Mouse (Mus musculus) limb, embryonic 11.5 days (tissue): ENCODE measurements at regions not wholly inside any gene's neighbourhood (a gene's known extent, or its start where the extent isn't known, plus 50 kb on each side); places are given as distances from the start of the nearest gene placed in this dataset.

Source experiments
- ATAC-seq: fragments of 200-750 bp; cut with Nextera tagmentation; 2 replicates; pipeline ENCODE4 v1.8.0; 2017; ENCODE audit warnings: low read depth; ENCODE audit not compliant: insufficient number of reproducible peaks, low FRiP score, low TSS enrichment
- DNase-seq: peaks from one replicate; pipeline ENCODE4 v3.0.0-alpha.2; 2015; ENCODE audit warnings: low spot score
- H3K27ac ChIP-seq: fragments of 300-500 bp; sonication (generic); replicated peaks from 2 replicates; pipeline ENCODE4 v1.5.1; 2014; ENCODE audit warnings: low read depth, mild to moderate bottlenecking, low read length
- H3K27me3 ChIP-seq: fragments of 300-500 bp; sonication (generic); 2 replicates; pipeline ENCODE4 v1.6.1; 2014; ENCODE audit warnings: mild to moderate bottlenecking, low read length, mixed read lengths; ENCODE audit not compliant: control insufficient read depth, insufficient read depth
- H3K36me3 ChIP-seq: fragments of 300-500 bp; sonication (generic); 2 replicates; pipeline ENCODE4 v1.6.1; 2014; ENCODE audit warnings: mild to moderate bottlenecking, low read length, moderate library complexity, mixed read lengths; ENCODE audit not compliant: control insufficient read depth, insufficient read depth
- H3K4me1 ChIP-seq: fragments of 300-500 bp; sonication (generic); 2 replicates; pipeline ENCODE4 v1.6.1; 2014; ENCODE audit warnings: low read length, mixed read lengths; ENCODE audit not compliant: control insufficient read depth, insufficient read depth
- H3K4me2 ChIP-seq: fragments of 300-500 bp; sonication (generic); 2 replicates; pipeline ENCODE4 v1.6.1; 2014; ENCODE audit warnings: low read depth, mild to moderate bottlenecking, moderate library complexity; ENCODE audit not compliant: severe bottlenecking
- H3K4me3 ChIP-seq: fragments of 300-500 bp; sonication (generic); 2 replicates; pipeline ENCODE4 v1.5.1; 2014; ENCODE audit warnings: low read depth, low read length
- H3K9ac ChIP-seq: fragments of 300-500 bp; sonication (generic); 2 replicates; pipeline ENCODE4 v1.6.1; 2014; ENCODE audit warnings: mild to moderate bottlenecking, low read length
- H3K9me3 ChIP-seq: fragments of 300-500 bp; sonication (generic); 2 replicates; pipeline ENCODE4 v1.6.1; 2016; ENCODE audit warnings: low read length; ENCODE audit not compliant: control insufficient read depth
- WGBS: fragments of 180-500 bp; shearing (Covaris S2); extraction: QIAGEN DNeasy Blood & Tissue Kit; methylation state at CpG from one replicate; pipeline ENCODE4 v1.1.7; 2014; 5-methylcytosine and 5-hydroxymethylcytosine counted together

DNA sequence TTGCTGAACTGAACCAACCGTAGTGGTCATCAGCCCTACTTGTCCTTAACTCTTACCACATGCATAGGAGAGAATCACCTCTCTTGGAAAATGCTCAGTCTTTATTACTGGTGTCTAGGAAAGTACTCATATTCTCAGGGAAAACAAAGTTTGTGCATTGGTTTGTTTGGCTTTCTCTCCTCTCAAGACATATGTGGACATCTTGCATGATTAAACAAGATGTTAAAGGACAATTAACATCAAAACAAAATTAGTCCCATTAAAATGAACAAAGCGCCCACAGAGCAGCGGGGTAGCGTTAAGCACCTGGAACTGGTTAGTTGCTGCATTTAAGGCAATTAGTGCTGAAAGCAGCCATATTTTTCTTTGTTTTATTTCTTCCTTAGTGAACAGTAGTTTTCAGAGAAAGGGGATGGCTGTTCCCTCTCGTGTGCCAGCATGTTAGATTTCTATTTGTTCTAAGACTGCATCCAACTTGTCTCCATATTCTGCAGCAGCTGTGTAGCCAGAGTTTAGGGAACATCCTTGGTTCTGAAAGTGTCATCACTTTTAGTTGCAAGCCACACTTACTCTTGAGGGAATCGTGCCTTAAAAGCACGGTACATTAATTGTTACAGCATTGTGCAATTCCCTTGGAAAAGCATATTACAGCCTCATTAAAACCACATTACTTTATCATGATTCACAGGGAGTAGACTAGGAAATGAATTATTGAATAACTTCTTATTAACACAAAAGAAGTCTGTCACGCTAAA, 137.7 kb downstream of the Ube2u start:
- ATAC-seq (no peak), DNase-seq (peak; percentile 68)
- Histone ChIP-seq H3K4me2 (peak overlapping the region; percentile 27; the same call in 1 of the 2 replicates), H3K9me3 (no peaks in the 10 kb centered on the region), H3K36me3 (no peaks in the 10 kb centered on the region), H3K9ac (peak overlapping the region; percentile 17; the same call in 1 of the 2 replicates), H3K27me3 (peaks cover 6% of the 10 kb centered on the region; the same call in 1 of the 2 replicates), H3K4me3 (no peak overlapping the region), H3K4me1 (peaks cover 5% of the 10 kb centered on the region; the same call in 1 of the 2 replicates), H3K27ac (0 out of 2 replicates have a peak overlapping the region, but pooled peaks have one; percentile 21)
- WGBS: 16% methylated on average over 8 of the region's 8 CpGs

DNA sequence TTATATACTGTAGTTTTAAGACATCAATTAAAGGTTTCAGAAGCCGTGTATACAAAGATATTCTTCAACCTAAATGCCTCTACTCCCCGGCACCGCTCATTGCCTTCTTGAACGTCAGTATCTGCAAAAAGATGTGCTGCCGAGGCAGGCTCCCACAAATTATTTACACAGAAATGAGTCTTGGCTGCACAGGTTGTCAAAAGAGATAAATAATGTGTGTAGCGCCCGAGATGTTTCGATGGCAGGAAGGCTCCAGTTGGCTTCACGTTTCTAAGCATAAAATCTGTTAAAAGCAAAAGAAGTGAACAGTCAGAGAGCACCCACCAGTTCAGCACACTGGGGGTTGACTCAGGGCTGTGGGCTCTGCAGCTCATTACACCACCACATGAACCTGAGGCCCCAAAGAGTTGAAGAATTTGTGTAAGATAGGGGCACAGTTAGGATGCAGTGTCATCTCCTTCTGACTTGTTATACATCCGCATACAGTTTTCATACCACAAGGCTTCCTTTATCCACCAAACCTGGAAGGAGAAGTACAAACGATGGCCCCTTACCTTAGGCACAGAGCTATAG, 138.4 kb downstream of the Ube2u start:
- 36% methylated on average over 11 of the region's 11 CpGs for WGBS
- Histone ChIP-seq H3K36me3 (no peaks in the 10 kb centered on the region), H3K4me2 (no peak overlapping the region), H3K27me3 (peaks cover 6% of the 10 kb centered on the region; the same call in 1 of the 2 replicates), H3K4me3 (no peak overlapping the region), H3K4me1 (peaks cover 5% of the 10 kb centered on the region; the same call in 1 of the 2 replicates), H3K27ac (no peak overlapping the region), H3K9ac (no peak overlapping the region), H3K9me3 (no peaks in the 10 kb centered on the region)
- no peak for ATAC-seq
- DNase-seq: peak; percentile 38

GRCm38 (mm10) chr4:100624656-100625055, 146.0 kb downstream of the Ube2u start:
- no peak for DNase-seq
- 91% methylated on average over 3 of the region's 5 CpGs for WGBS
- H3K4me3 ChIP-seq: no peak overlapping the region
- no peak overlapping the region for H3K4me2 ChIP-seq
- no peak overlapping the region for H3K27ac ChIP-seq
- H3K4me1 ChIP-seq: peaks cover 4% of the 10 kb centered on the region; the same call in 1 of the 2 replicates
- no peaks in the 10 kb centered on the region for H3K36me3 ChIP-seq
- no peak for ATAC-seq
- no peak overlapping the region for H3K9ac ChIP-seq
- H3K27me3 ChIP-seq: no peaks in the 10 kb centered on the region
- H3K9me3 ChIP-seq: no peaks in the 10 kb centered on the region

DNA sequence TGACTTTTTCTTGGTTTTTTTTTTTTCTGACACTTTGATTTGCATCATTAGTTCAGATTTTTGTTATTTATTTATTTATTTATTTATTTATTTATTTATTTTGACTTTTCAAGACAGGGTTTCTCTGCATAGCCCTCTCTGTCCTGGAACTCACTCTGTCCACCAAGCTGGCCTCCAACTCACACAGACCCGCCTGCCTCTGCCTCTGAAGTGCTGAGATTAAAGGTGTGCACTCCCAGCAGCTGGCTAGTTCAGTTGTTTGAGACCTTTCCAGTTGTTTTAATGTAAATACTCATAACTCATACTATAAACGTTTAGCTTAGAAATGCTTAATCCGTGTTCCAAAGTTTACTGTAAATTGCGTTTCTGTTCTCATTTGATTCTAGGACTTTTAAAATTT, 147.9 kb downstream of the Ube2u start:
- DNase-seq (no peak), ATAC-seq (no peak)
- Histone ChIP-seq H3K36me3 (no peaks in the 10 kb centered on the region), H3K4me3 (no peak overlapping the region), H3K4me2 (no peak overlapping the region), H3K27me3 (no peaks in the 10 kb centered on the region), H3K9me3 (no peaks in the 10 kb centered on the region), H3K9ac (no peak overlapping the region), H3K27ac (no peak overlapping the region), H3K4me1 (peaks cover 4% of the 10 kb centered on the region; the same call in 1 of the 2 replicates)
- 77% methylated on average over 4 of the region's 4 CpGs for WGBS

- H3K4me1 ChIP-seq: no peaks in the 10 kb centered on the region
- no peak overlapping the region for H3K4me3 ChIP-seq
- 54% methylated on average over 2 of the region's 2 CpGs for WGBS
- no peak overlapping the region for H3K9ac ChIP-seq
- H3K4me2 ChIP-seq: no peak overlapping the region
- ATAC-seq (no peak), DNase-seq (no peak)
- H3K36me3 ChIP-seq: no peaks in the 10 kb centered on the region
- no peaks in the 10 kb centered on the region for H3K27me3 ChIP-seq
- no peak overlapping the region for H3K27ac ChIP-seq
- no peaks in the 10 kb centered on the region for H3K9me3 ChIP-seq
Measured at GRCm38 (mm10) chr4:100634388-100634787, 142.1 kb upstream of the Cachd1 start.

DNA sequence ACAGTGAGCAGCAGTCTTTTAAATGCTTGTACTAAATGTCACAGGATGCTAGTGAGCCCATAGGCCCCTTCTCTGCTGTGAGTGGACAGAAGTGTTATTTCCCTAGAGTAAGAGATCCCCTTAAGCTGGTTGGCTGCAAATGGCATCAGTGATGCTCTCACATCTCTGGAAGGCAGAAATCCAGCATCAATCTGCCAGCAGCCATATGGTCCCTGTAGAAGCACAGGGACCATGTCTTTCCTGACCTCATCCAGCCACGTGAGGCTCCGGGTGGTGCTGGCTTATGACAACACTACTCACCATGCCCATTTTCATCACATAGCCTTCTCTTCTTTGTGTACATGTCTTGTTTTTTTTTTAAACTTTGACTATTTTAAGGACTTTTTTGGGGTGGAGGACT, 138.9 kb upstream of the Cachd1 start:
- H3K4me1 ChIP-seq: no peaks in the 10 kb centered on the region
- H3K4me3 ChIP-seq: no peak overlapping the region
- ATAC-seq (no peak), DNase-seq (no peak)
- no peak overlapping the region for H3K27ac ChIP-seq
- no peak overlapping the region for H3K4me2 ChIP-seq
- 94% methylated on average over 2 of the region's 2 CpGs for WGBS
- no peaks in the 10 kb centered on the region for H3K9me3 ChIP-seq
- H3K9ac ChIP-seq: no peak overlapping the region
- H3K27me3 ChIP-seq: no peaks in the 10 kb centered on the region
- no peaks in the 10 kb centered on the region for H3K36me3 ChIP-seq

GRCm38 (mm10) chr4:100661154-100661553, 115.3 kb upstream of the Cachd1 start:
- no peaks in the 10 kb centered on the region for H3K9me3 ChIP-seq
- H3K27ac ChIP-seq: no peak overlapping the region
- DNase-seq (no peak), ATAC-seq (no peak)
- no peaks in the 10 kb centered on the region for H3K36me3 ChIP-seq
- WGBS: 82% methylated on average over 1 of the region's 1 CpGs
- no peak overlapping the region for H3K4me3 ChIP-seq
- no peak overlapping the region for H3K9ac ChIP-seq
- H3K27me3 ChIP-seq: no peaks in the 10 kb centered on the region
- no peaks in the 10 kb centered on the region for H3K4me1 ChIP-seq
- no peak overlapping the region for H3K4me2 ChIP-seq

DNA sequence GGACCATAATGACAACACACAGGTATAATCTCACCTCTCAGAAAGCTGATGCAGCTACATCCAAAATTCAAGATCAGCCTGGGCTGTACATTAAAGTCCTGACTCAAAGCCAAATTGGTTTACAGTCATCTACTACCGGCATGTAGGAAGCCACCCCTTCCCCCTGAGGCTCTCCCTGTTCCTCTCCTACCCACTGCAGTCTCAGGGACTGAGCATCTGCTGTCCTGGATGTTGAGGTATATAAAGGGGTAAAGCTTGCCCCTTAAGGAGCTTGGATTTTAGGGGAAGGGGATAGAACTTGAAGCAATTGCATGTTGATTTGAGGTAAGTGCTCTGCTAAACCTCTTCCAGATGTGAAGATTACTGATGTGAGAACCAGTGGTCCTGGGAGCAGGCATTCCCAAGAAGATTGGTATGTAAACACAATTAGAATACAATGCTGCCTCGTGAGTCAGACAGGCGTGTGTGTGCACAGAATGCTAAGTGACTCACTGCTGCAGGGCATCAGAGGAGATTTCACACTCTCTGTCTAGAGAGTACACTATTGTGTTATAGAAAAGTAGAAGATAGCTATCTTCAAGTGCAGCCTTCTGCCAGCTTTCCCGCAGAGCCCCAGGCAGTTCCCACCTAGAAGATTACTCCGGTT, 111.7 kb upstream of the Cachd1 start:
- 36% methylated on average over 5 of the region's 5 CpGs for WGBS
- ATAC-seq (no peak), DNase-seq (no peak)
- Histone ChIP-seq H3K27me3 (no peaks in the 10 kb centered on the region), H3K4me3 (no peak overlapping the region), H3K4me2 (no peak overlapping the region), H3K9me3 (no peaks in the 10 kb centered on the region), H3K27ac (no peak overlapping the region), H3K9ac (no peak overlapping the region), H3K36me3 (no peaks in the 10 kb centered on the region), H3K4me1 (no peaks in the 10 kb centered on the region)
